Mouse (Mus musculus): ENCODE results near the gene Gm20854.
"Not testable (repeated sequence)": the region's sequence is repeated elsewhere in the genome, so short reads cannot be mapped to it uniquely, and the experiment has no call there.

Gene Gm20854

GRCm38 (mm10) chrY:85530808-85531207, at the start of gene Gm20854:
Gene Gm20854 (minus strand): TSS chrY:85530908.
- DNase-seq (ENCODE audit: low read depth, low spot score) = not testable (repeated sequence)
